Mouse (Mus musculus): ENCODE measurements around the gene C2cd5.

DNA sequence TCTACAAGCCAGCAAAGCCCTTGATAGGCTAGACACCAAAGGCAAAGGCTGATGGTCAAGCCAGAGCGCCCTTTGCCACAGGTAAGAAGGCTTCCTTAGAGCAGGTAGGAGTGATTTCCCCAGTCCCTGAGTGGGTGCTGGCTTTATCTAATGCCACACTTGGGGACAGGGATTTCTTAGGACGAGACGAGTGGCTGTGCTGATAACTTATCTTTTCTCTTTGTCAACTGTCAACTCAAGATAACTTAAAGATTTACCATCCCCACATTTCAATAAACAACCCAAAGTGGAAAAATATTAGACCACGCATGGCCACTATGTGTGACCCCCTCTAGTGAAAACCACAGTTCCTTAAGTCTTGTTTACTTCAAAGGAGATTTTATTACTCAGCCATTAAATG is 7.1 kb downstream of the C2cd5 start:
- TF ChIP-seq CTCF (IDR thresholded peaks at IDR 0.05; ENCODE audit: extremely low read depth, insufficient read depth, insufficient read length, insufficient replicate concordance) (no peak), POLR2A (IDR thresholded peaks at IDR 0.05; ENCODE audit: low read depth, low read length) (no peak)

Measured in spleen, adult 2 months (tissue).